Mouse (Mus musculus): ENCODE data around the gene Gjb6.

Gene Gjb6

GRCm38 (mm10) chr14:57089107-57089506 lies 44.3 kb downstream of the Gjb6 start:
- in situ Hi-C loops (cut with MboI, MseI), result loop anchor here in 1 of 2 experiments (10.0 kb wide), 1 partner anchor 1634 kb away; no protein-coding TSS in a partner anchor

- in situ Hi-C loops (cut with MboI, MseI), result loop anchor here in 1 of 2 experiments (10.0 kb wide), 1 partner anchor 1629 kb away; no protein-coding TSS in a partner anchor
These were observed 49.2 kb downstream of the Gjb6 start for GRCm38 (mm10) chr14:57084180-57084668.

GRCm38 (mm10) chr14:57082863-57083262 lies 50.5 kb downstream of the Gjb6 start:
- in situ Hi-C loops (cut with MboI, MseI), result loop anchor here in 1 of 2 experiments (10.0 kb wide), 1 partner anchor 1628 kb away; no protein-coding TSS in a partner anchor

GRCm38 (mm10) chr14:57075537-57075936 lies 57.9 kb downstream of the Gjb6 start:
- in situ Hi-C loops (cut with MboI, MseI), result no loop called here
